Mouse (Mus musculus) right cerebral cortex, postnatal 10 days (tissue): Measurements from ENCODE around the gene Pcolce2.
"Not testable (repeated sequence)": the region's sequence is repeated elsewhere in the genome, so short reads cannot be mapped to it uniquely, and the experiment has no call there.

Experiments
- DNase-seq, 2 experiments: peaks; one replicate each; pipeline ENCODE4 v3.0.0; 2021; ENCODE audit warnings: low spot score in 2 of 2

Gene Pcolce2

DNA sequence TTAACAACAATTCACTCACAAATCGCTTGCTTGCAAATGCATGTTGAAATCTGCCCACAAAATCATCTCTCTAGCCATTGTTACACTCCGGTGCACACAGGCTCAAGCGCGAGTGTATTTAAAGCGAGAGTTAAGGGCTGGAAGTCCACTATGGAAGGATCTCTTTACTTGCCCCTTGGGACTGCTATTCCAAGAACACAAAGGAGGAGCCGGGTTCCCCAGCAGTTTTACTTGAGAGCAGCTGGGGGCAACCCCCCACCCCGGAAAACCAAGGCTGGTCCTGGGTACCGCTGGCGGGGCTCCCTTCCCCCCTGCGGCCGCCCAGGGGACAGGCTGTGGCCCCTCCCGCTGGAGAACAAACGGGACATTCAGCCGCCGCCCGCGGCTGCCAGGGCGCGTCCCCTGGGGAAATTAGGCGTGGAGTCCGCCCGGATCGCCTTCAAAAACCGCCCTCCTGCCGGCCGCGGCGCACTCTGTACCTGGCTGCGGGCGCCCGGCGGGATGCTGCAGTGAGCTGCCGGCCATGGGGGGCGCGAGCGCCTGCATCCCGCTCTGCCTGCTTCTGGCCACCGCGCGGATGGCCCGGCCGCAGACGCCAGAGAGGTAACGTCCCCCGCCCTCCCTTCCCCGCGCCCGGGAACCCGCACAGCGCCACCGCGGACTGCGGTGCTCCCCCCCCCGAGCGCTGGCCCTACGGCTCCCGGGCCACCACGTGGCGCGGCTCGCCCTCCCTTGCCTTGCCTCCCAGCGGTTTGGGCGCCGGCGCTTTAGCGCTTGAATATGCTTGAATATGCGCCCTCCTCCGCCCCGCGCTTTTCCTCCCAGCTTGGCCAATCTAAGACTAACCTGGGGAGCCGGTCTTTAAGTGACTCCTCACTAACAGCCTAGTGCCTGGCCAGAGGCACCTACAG lies at the start of gene Pcolce2:
Gene Pcolce2, plus strand, starts transcription at position 331 of the 911 bp plus-strand sequence.
- peak; percentile 26 for DNase-seq

DNA sequence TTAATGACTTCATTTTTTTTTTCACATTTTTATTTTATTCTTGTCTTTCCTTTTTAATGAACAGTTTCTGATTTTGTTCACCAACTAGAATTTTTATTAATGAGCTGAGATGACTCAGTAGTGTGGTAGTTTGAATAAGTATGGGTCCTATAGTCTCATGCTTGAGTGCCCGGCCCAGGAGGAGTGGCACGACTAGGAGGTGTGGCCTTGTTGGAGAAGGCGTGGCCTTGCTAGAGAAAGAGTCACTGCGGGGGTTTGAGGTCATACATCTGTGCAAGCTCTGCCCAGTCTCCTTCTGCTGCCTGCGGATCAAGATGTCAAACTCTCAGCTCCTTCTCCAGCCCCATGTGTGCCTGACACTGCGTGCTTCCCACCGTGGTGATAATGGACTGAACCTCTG lies 49.3 kb upstream of the Pcolce2 start:
- DNase-seq = no peak

DNA sequence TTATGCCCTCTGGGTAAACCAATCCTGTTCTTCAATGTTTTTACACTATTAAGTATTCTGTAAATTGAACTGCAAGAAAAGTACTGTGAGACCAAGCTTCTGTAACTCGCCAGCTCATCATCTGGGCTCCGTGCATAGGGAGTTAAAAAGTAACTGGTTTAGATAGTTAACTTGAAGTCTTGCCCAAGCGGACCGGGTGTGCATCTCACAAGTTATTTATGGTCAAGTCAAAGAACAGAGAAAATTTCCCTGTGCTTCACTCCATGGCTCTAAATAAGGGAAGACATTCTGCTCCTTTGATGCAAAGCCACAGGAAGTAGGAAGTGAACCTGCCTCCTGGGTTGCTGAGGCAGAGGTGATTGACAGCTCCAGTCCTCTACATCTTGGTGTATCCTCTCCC lies 43.1 kb upstream of the Pcolce2 start:
- DNase-seq = no peak

DNA sequence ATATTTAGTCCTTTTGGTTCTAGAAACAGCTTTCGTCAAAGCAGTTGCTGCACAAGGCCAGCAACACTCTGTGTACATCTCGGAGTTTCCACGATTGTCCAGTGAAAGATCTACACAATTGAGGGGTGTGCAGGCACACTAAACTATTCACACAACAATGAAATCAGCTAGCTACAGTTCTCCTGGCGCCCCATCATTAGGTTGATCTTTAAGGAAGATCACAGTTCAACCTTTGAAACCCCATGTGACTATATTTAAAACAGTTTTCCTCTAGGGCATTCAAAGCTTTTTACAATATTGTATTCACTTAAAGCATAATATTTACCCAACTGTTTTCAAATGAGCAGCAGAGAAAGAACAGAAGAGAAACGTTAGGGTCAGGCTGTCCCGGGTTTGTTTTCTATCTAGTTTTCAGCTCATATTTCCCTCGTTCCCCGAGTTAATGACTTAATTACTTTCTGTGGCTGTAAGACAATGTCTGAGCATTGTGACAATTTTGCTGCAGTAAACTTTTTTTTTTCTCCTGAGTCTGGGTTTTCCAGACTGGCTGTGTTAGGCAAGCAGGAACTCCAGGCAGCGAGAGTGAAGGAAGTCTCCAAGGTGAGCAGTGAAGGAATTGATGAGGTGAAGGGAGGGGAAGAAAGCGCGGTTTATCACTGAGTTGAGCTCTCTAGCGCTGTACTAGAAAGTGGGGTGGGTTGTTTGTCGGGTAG lies 39.8 kb upstream of the Pcolce2 start:
- no peak for DNase-seq

DNA sequence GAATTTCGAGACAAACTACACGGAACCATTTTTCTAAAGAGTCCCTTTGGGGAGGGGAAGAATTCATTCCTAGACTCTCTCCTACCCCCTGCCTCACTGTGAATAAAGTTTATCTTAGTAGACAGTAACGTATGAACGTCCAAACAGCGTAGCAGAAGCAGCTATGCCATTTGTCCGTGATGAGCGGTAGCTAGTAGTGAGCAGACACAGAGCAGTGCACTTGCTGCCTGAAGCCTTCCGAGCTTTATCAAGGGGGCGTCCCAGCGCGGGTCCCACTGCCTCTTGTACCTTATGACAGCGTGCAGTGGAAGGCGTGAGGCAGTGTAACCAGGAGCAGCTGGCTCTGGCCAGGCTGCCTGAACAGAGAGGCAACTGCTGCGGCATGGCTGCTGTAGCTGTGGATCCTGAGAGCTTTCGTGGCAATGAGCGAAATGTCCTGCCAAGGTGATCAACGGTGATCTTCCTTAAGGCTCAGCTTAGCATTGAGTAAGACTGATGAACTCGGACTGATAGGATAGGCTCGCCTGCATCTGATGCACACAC lies 39.2 kb upstream of the Pcolce2 start:
- no peak for DNase-seq

DNA sequence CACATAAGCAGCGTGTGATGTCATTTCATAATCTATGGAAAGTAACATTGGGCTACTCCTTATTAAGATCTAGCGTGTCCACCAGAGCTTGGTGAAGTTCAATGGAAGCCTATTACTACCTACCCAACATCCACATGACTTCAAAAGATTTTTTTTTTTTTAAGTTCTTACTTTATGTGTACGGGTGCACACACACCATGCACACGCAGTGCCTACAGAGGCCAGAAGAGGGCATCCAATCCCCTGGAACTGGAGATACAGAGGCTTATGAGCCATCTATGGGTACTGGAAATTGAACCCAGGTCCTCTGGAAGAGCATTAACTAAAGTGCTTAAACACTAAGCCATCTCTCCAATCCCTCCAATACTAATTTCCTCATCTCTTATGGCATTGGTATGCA lies 38.0 kb upstream of the Pcolce2 start:
- DNase-seq = no peak

DNA sequence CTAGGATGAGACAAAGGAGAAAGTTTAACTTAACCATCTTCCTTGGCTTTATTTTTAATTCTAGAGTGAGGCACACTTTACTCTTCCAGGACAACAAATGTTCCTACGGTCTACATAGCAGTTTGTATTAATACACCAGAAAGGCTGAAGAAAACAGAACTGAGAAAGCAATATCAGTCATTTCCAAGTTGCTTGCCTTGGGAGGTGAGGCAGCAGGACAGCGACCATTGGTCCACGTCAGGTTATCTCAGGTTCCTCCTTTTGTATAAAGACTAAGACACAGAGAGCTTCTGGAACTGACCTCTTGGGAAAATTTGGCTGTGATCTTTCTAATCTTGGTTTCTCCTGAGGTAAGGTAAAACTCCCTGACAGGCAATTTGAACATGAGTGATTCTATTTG lies 34.6 kb upstream of the Pcolce2 start:
- DNase-seq = no peak

DNA sequence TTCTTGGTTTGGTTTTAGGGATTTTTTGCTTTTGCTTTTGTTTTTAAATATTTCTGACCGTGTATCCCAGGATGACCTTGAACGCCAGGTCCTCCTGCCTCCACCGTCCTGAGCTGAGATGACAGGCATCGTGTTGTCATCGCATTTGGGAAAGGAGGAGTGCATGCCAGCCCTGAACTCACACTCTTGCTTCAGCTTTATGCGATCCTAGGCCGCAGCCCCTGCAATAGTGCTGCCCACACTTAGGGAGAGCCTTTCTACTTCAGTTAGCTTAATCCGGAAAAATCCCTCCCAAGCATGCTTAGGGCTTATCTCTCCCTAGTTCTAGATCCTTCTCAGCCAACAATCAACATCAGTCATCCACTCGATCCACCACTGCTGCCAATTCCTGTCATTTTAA lies 34.1 kb upstream of the Pcolce2 start:
- DNase-seq = no peak

DNA sequence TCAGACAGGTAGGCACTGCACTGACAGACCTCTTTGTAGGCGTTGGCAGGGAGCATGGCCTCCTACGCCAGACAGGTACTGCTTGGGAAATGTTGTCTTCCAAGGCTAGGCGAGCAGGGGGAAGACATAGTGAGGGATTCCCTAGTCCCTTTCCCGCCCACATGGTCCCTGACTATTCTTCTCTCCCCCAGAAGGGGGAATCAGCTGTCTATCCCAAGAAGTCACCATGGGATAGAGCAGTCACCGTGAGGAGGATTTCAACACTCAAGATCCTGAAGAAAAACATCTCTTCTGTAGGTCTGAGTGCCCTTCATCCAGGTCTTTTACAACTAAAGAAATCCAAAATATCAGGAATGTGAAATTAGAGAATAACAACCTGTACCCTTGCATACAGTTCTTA lies 30.2 kb upstream of the Pcolce2 start:
- no peak for DNase-seq

DNA sequence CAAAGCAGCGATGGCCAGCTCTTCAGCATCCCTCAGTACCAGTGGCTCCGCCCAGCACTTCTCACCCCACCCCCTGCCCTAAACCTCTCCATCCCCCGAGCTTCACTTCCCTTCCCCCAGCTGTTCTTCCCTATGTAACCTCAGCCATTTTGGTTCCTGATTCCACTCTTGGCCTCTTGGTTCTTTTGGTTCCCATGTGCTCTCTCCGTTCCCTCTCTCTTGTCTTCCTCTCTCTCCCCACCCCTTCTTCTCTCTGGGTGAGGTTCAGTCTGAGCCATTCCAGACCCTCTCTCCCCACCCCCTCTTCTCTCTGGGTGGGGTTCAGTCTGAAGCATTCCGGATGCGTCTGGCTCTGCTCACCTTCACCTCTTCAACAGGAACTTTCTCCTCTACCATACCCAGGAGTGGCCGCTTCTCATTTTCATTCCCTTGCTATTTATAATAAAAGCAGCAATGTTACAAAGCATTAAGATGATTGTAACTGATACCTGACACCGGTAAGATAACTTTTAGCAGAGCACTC lies 25.1 kb upstream of the Pcolce2 start:
- no peak for DNase-seq

DNA sequence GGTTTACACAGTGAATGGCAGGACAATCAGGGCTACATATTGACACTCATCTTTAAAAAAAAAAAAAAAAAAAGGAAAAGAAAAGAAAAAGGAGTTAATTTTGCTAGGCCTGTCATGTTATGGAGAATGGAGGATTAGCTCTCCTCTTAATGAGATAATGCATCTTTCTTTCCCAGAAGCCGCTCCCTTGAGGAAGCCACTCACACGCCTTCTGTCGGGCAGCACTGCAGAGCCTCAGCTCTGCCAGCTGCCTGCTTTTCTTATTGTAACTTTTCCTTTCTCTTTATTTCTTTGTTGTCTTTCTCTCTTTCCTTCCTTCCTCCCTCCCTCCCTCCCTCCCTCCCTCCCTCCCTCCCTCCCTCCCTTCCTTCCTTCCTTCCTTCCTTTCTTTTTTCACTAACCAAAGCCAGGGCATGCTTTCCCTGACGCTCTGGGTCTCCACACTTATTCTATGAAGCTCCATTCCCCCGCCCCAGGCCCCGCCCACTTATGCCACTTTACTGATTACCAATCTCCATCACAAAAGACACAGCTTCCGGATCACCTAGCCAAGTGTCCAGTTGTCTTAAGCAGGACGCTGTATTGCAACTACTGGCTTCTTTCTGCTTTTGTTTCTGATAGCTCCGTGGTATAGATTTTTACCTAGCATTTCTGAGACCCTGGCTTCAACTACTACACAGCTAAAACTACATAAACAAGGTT lies 23.8 kb upstream of the Pcolce2 start:
- DNase-seq = no peak

DNA sequence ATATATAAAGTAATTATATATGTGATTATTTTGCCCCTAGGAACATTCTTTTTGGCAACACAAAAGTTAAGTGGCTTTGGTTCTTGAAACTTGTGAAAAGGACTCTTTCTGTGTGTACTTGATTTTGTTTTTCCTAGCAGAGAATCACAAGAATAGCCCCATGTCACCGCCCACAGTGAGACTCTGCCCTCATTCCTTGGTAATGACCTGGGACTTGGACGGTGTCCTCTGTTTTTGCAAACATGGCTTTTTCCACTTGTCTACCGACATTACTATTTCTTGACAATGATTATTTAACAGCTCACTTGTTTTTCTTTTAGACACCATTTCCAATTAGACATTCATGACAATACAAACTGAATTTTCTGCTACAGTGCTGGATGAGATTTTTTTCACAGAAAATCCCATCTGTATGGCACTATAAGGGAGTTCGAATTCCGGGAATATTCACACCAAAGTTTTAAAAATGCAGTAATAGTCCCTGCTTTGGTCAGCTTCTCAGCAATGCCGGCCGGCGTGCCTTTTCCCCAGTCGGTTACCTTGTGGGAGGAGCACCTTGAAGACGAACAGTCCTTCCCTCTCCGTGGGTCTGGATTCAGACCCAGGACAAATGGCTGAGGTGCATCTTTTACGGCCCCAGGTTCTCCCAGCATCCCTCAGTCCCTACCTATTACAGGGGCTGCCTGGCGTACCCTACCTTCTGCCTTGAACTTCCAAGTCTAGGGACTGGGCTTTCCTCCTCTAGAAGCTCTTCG lies 22.4 kb upstream of the Pcolce2 start:
- DNase-seq = no peak

DNA sequence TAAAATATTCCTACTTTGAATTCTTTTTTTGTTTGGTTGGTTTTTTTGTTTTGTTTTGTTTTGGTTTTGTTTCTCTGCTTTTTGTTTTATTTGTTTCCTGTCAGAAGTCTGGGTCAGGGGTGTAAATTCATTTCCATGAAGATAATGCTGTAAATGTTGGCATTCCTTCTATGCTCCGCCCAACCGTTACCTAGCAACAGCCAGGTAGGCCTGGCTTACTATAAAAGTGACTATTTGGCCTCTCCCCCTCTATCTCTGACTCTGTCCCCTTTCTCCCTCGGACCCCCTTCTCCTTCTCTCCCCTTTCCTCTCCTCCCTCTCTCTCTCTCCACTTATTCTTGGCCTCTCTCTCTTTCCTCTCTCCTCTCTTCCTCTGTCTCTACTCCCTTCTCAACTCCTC lies 21.4 kb upstream of the Pcolce2 start:
- DNase-seq = no peak

DNA sequence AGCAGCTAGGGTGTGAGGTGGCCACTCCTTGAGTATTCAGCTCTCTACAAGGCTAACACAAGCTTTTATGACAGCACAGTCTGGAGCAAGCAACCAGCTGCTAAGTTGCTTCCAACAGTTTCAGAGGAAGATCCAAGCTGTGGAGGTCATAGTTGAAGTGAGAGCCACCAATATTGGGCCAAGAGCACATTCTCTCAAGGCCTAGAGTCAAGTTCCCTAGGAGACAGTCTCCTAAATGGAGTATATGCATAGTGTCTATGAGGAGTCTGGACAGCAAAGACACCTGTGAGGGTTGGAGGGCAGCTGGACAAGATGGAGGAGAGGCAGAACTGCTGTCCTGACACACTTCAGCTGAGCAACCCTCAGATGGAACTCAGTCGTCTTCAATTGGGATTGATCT lies 18.8 kb upstream of the Pcolce2 start:
- DNase-seq = no peak

DNA sequence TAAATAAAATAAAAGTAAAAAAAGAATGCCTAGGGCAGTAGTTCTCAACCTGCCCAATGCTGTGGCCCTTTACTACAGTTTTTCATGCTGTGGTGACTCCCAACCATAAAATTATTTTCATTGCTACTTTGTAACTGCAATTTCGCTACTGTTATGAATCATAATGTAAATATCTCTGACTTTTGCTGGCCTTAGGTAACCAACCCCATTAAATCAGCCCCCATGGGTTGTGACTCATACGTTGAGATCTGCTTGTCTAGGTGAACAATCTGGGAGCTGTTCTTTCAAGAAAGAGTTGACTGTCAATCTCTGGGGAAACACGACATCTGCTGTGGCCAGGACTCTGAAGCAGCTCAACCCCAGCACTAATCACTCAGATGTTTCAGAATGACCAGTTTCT lies 13.3 kb upstream of the Pcolce2 start:
- no peak for DNase-seq

DNA sequence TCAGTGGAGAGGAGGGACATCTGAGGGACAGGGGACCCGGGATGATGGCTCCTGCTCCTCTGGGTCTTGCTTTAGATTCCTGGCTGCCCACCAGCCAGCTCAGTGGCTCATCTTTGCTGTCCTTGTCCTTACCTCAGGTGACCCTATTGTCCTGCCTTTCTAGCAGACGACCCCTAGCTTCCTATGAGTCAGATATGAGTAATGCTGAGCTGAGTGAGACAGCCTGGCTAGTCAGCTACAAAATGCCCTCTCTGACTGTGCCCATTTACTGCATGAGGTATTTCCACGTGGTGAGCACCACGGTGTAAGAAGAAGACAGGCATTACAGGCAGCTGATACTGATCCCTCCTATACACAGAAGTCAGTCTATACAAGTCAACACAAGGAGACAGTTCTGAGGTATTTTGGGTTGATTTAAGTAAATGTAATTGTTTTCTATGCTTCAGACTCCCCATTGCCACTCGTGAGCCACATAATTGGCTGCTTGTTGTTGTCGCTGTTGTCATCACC lies 8.9 kb upstream of the Pcolce2 start:
- DNase-seq = no peak

DNA sequence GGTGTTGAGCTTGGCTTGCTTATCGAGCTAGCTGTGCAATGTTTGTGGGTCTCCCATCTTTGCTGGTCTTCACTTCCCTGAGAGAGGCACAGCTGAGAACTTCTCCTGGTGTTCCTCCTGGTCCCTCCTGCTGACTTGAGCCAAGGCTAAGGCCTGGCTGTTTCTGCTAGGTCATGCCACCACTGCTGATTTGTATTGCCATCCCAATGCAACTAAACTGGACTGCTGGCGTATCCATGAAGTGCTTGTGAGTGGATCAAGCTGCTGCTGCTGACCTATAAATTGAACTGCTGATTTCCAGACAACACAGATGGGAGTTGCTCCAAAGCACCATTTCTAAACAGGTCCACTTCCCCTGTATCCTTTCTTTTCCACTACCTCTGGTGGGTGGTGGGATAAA lies 7.8 kb upstream of the Pcolce2 start:
- DNase-seq = not testable (repeated sequence)

DNA sequence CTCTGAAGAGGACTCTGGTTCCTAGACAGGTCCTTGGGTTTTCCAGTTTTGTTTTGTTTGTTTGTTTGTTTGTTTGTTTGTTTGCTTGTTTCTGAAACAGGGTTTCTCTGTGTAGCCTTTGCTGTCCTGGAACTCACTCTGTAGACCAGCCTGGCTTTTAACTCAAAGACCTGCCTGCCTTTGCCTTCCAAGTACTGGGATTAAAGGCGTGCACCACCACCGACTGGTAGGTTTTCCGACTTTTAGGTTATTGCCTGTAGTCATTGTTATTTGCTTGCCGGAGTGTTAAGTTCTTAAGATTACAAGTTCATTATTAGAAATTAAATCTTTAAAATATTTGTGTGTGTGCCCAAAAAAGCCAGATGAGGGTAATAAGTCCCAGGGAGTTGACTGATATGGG lies 1.0 kb upstream of the Pcolce2 start:
- DNase-seq = no peak

DNA sequence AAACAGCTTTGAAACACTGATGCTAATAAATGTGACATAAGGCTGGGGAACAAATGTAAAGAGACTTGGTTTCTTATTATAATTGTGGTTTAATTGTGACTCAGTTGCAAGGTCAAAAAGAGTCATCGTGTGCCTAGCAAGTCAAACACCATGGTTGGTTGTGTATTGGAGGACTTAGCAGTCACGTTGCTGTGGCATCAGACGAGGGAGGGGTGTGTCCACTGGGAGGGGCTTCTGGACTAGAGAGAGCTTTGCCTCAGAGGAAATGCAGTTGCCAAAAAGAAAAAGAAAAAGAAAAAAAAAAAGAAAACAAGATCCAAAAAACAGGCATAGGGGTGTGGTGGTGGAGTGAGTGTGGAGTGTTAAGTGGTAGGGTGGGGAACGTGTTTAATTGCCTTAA lies 2.5 kb downstream of the Pcolce2 start:
- no peak for DNase-seq

DNA sequence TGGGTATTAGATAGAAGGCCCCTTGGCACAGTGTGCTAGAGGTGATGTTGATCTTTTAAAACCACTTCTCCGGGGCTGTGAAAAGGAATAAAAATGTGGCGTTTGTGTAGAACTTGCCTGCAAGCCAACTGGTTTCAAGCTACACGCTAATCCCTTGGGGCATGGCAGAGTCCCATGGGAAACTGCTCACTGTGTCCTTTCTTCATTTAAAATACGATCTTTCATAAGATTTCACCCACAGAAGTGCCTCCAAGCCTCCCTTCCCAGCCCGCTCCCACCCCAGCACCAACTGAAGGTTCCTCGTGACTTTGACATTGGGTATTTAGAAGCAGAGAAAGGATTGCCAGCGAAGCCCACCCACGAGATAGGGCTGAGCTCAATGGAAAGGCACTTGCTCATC lies 8.5 kb downstream of the Pcolce2 start:
- no peak for DNase-seq

DNA sequence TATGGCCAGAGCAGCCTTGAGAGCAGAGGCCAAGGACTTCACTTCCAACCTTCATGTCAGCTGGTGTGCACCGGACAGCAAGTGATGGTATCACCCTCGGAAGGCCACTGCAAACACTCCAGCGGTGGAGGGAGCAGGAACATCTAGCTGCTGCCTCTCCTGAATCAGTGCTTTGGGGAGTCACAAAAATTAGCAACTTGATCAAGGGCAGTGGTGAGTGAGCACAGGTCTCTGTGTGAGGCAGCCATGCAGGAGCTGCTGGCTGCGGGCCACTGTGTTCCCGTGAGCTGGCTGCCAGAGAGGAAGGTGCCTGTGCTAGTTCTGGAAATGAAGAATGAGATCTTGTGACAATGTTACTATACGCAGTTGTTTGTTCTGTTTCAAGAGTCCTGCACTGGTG lies 16.0 kb downstream of the Pcolce2 start:
- DNase-seq = no peak
